Mouse (Mus musculus): ENCODE measurements around the gene Zfp800.

Gene Zfp800

DNA sequence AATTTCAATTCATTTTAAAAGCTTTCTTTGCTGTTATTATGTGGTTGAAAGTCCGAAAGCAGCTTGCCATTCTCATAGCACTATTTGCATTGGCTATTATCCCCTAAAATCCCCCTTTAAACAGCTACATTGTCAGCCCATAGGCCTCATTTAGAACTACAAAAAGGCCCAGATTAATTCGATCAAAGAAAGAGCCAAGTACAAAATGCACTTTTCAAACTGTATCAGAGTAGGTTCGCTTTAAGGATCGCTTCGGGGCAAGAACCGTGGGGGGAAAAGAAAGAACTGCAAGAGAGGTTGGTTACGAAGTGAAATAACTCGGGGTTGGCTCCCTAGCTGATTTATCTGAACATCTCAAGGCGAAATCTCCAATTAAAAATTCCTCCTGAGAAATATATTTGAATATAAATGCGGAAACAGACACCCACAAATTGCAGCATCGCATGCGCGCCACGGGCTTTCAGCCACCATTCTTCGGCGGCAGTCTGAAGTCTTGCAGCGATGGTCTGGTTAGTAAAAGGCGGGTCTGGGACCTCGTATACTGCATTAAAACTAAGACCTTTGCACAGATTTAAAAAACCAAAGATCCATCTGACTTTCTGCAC lies 850 bp downstream of the Zfp800 start:
- no peak for DNase-seq (ENCODE audit: low read depth in 1 of 2, low spot score in 2 of 2)

DNA sequence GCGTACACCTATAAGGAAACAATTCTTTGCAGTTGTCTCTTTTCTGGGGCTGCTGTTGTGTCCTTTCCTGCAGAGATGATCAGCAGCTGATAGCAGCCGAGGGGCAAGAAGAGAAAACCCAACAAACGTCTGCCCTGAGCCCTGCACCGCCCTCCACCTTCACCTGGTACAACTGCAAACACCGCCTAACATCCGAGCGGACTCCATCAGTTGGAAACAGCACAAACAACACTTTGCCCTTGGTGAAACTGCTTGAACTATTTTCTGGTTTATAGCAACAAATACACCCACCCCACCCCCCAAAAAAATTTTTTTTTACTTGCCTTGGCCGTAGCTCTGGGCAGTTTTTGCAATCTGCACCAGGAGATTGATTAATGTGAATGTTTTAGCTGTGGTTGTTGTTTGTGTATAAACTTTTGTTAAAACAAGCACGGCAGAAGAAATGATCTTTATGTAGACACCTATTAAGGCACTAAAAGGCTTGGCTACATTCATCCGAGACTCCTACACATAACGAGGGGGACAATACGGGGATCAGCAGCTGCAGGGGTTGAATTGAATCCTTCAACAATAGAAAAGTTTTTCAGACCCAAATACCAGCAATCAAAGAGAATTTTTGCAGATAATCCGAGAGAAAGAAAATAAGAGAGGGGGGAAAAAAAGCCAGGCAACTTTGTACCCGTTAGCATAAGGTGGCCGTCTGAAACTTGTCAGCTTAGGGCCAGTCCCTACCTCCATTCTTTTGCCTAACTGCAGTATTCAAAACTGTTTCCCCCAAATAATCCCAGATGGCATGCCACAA lies 1.6 kb downstream of the Zfp800 start:
- DNase-seq (ENCODE audit: low read depth in 1 of 2, low spot score in 2 of 2) = no peak

DNA sequence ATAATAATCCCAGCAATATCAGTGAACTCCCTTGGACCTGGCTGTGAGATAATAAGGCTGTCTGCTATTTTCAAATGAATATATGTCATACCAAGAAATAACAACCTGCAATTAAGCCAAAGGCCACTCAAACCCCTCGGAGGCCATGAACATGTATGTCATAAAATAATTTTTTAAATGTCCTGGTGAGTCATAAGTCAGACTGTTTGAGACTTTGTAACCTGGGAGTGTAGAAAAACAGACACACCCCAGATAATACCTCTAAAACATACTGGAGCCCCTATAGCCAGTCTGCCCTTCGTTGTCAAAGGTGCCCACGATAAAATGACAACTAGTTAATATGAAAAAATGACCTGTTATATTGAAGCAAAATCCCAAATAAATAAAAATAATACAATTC lies 8.8 kb downstream of the Zfp800 start:
- DNase-seq (ENCODE audit: low read depth in 1 of 2, low spot score in 2 of 2) = no peak

GRCm38 (mm10) chr6:28385169-28385568 lies 12.6 kb downstream of the Zfp800 start:
- DNase-seq (ENCODE audit: low read depth in 1 of 2, low spot score in 2 of 2) = no peak

DNA sequence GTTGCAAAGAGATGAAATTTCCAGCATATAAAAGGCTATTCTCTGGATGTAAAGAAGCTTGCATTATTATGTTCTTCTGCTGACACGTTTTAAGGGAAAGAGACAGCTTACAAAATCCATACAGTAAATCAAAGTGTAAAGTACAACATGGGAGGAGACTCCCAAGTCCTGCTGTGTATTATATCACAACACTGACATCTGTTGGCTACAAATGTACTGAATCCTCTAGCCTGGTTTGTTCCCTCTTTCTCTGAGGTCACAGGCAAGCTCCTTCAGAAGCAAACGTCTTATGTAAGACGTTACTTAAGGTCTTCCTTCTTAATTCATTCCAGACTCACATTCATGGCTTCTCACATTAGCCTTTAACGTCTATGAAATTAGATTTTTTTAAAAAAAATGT lies 15.8 kb downstream of the Zfp800 start:
- no peak for DNase-seq (ENCODE audit: low read depth in 1 of 2, low spot score in 2 of 2)

DNA sequence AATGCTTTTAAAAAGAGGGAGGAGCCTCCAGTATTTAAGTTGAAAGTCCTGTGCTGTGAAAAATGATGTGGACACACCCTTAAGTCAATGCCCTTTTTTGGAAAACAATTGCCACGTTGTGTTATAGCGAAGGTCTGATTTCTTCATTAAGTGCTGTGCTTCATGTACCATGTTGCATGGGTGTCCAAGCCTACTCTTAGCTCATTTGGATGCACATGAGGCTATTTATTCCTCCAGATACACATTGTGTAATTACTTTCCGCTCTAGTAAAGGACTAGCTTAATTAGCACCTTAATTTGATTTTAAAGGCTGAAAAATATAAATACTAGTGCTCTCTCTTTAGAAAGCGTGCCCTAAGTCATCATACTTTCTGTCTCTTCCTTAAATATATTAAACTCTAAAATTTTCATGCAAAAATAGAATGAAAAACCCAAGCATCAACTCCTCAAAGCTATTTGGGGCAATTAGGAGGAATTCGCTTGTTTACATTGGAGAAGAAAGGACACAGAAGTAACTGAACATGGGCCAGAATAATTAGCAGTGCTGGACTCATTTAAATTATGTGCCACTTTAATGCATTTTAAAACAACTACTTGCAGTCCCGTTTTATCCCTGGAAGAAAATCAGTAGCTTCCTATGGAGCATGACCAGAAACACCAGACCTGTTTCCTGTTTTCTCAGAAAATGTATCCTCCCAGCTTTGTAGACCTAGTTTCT lies 27.7 kb downstream of the Zfp800 start:
- DNase-seq (ENCODE audit: low read depth in 1 of 2, low spot score in 2 of 2) = no peak

DNA sequence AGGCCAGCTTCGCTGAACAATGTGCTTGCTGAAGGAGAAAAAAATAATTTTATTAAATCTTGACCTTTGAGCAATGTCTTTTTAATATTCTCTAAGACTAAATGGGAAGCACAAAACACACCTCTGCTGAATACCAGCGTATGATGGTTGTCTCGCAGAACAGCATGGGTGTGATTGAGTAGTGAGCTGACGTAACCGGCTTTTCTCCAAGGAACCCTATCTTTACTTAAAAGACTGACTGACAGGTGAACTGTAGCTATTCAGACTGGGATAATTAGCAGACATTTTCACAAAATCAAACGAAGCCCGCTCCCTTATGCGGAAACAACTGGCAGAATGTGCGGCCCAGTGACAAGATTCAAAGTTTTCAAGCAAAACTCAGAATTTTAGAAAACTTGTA lies 30.2 kb downstream of the Zfp800 start:
- no peak for DNase-seq (ENCODE audit: low read depth in 1 of 2, low spot score in 2 of 2)

GRCm38 (mm10) chr6:28351066-28351465 lies 46.7 kb downstream of the Zfp800 start:
- no peak for DNase-seq (ENCODE audit: low read depth in 1 of 2, low spot score in 2 of 2)

- no peak for DNase-seq (ENCODE audit: low read depth in 1 of 2, low spot score in 2 of 2)
Observed at GRCm38 (mm10) chr6:28345677-28346076, 52.1 kb downstream of the Zfp800 start.

DNA sequence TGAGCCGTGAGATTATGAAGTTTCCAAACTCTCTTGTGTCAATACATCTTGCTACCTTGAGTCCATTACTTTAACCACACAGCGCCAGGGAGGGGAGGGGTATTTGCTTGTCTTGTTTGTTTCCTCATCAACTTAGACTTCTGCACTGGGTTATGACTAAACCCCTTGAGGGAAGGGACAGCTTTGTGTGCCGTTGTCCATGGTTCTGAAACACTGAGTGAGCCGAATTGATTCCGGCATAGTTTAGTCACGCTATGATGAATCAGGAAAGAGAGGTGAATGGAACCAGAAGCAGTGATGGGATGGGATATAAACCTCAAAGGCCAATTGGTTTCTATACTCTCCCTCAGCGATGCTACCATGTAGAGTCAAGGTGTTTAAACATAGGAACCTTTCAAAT lies 52.6 kb downstream of the Zfp800 start:
- DNase-seq (ENCODE audit: low read depth in 1 of 2, low spot score in 2 of 2) = no peak

DNA sequence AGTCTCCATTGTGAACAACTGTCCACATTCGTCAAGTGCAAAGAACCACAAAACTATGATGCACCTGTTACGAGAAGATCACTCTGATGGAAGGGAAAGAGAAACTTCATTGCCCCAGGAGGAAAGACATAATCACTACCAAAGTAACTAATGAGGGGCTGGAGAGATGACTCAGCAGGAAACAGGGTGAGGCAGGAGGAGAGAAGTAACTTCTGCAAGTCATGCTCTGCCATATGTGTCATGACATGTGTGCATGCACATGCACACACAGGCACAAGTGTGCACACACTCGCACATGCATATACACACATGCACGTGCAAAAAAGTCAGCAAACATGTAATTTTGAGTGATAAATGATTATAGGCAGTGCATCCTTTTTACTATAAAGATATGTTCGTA lies 54.9 kb downstream of the Zfp800 start:
- DNase-seq (ENCODE audit: low read depth in 1 of 2, low spot score in 2 of 2) = no peak

- DNase-seq (ENCODE audit: low read depth in 1 of 2, low spot score in 2 of 2) = no peak
Observed at GRCm38 (mm10) chr6:28341174-28341573, 56.6 kb downstream of the Zfp800 start.

DNA sequence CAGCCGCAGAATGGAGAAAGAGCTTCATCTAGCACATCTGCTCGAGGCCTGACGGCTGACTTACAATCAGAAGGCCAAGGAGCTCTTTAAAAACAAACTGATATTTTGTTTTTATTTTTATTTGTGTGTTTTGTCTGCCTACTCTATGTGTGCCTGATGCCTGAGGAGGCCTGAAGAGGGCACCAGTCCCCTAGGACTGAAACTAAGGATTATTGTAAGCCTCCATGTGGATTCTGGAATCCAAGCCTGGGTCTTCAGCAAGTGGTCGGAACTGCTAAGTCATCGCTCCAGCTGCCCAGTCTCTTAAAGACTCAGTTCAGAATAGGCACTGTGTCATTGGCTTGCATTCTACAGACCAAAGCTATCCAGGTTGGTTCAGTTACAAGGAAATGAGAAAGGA lies 58.4 kb downstream of the Zfp800 start:
- DNase-seq (ENCODE audit: low read depth in 1 of 2, low spot score in 2 of 2) = no peak

GRCm38 (mm10) chr6:28333696-28334095 lies 64.1 kb downstream of the Zfp800 start:
- DNase-seq (ENCODE audit: low read depth in 1 of 2, low spot score in 2 of 2) = no peak

DNA sequence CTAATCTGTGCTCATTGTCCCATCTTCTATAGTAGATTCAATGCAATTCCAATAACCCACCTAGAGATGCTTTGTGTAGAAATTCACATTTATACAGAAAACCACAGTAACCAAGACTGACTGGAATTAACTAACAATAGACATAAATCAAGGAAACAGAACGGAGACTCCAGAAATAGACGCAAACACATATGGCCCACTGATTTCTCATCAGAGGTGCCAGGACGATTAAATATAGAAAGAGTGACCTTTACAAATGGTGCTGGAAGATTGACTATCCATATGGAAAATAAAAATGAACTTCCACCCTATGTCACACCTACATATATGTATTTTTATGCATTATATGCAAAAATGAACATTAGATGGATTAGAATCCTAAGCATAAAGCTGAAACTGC lies 65.3 kb downstream of the Zfp800 start:
- DNase-seq (ENCODE audit: low read depth in 1 of 2, low spot score in 2 of 2) = no peak

GRCm38 (mm10) chr6:28329815-28330214 lies 68.0 kb downstream of the Zfp800 start:
- no peak for DNase-seq (ENCODE audit: low read depth in 1 of 2, low spot score in 2 of 2)

DNA sequence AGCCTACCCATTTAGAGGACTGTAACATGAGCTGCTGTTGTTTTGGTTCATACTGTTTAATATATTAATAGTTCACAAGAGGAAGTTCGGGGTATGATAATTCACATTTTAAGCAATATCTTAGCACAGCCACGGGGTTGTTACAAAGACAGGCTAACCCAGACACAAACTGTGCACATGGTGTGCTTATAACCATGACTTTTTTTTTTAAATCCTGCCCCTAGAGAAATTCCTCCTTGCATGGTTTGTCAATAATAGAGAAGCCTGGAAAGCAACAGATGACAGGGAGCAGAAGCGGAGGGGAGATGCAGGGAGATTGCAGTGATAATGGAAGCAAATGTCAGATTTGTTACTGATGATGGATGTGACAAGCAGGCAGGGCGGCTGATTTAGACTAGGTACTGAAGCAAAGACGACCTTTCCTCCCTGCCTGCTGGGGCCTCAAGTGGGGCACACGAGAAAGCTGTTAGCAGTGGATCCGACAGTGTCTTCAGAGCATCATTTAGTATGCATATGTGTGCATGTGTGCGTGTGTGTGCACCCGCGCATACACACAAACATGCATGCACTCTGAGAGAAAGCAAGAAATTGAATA lies 68.7 kb downstream of the Zfp800 start:
- DNase-seq (ENCODE audit: low read depth in 1 of 2, low spot score in 2 of 2) = no peak

- DNase-seq (ENCODE audit: low read depth in 1 of 2, low spot score in 2 of 2) = no peak
Observed at GRCm38 (mm10) chr6:28326720-28327119, 71.1 kb downstream of the Zfp800 start.

DNA sequence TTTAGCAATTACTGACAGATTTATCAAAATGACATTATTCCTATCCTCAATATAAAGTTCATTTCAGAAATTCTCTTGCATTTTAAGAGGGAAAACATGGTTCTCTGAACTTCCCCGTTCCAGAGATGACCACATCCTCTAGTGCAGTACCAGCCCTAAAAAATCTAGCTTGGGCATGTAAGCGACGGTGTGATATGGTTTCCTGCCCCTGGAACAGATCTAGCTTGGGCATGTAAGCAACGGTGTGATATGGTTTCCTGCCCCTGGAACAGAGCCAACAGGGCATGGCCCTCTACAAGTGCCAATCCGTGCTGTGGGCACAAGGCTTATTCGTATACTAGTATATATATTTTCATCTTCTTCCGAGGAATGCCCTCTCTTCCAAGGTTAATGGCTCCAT lies 75.4 kb downstream of the Zfp800 start:
- no peak for DNase-seq (ENCODE audit: low read depth in 1 of 2, low spot score in 2 of 2)

DNA sequence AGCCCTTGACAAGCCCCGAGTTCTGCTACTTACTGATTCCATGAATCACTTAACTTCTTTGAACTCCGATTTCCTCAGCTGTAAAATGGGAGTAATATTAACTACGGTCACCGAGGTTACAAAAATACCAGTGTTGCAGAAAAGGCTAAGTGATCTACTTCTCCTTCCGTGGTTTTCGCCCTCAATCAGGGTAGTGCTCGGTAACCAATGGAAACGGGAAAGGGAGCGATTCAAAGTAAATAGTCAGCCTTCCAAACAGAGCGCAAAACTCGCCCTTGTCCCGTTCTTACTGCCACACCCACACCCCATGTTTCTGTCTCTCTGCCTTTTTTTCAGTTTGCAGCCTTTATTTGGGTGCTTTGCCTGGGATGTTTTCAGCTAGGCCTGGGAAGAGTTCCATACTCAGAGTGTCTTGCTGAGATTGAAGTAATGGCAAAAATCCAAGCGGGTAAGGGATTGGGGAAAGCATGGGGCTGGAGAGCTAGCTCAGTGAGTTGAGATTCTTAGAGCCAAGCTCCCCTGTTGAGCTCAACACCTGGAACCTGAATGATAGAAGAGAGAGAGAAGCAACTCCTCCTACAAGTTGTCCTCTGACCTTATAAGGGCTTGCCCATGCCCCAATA lies 78.0 kb downstream of the Zfp800 start:
- DNase-seq (ENCODE audit: low read depth in 1 of 2, low spot score in 2 of 2) = peak; percentile 13 to 24

DNA sequence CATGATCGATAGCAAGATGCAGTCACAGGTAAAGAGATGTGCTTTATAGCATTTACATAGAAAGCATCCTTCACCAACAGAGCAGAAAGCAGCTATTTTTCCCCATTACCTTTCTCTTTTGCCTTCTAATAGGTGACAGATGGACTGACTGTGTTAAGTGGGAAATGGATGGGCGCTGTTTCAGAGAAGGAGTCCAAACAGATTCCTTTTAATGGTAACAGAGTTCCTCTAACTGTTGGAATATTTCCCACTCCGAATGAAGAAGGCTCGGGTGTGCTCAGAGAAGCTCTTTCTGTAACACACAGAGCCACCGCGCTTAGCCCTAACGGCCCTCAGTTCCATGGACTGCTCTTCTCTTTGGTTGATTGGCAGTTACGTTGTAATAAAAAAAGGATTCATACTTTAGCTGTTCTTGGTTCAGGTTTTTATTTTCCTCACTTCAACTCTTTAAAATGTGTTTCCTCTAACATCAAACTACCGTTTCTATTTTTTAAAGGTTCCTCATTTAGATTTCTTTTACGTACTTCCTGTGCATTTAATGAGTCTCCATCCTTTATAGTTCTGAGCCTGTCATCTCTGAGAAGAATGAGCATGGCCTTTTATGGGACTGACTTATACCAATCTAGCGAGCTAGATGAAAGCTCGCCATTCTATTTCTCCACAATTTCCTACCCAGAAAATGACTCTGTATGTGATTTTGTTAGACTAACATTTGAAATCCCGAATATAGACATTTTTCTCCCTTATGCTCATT lies 78.8 kb downstream of the Zfp800 start:
- no peak for DNase-seq (ENCODE audit: low read depth in 1 of 2, low spot score in 2 of 2)

Data from monocyte, adult 2 months (primary cell).